Mouse (Mus musculus): ENCODE results near the gene Psmd11. TPM values are rescaled to one million over a fixed set of nuclear protein-coding genes. Genes with fewer than 3 reads are reported as not detected.
"Not testable (repeated sequence)": the region's sequence is repeated elsewhere in the genome, so short reads cannot be mapped to it uniquely, and the experiment has no call there.

The Psmd11 gene
- total and polyA plus RNA-seq, 2 experiments, result 56.1 to 106 TPM

DNA sequence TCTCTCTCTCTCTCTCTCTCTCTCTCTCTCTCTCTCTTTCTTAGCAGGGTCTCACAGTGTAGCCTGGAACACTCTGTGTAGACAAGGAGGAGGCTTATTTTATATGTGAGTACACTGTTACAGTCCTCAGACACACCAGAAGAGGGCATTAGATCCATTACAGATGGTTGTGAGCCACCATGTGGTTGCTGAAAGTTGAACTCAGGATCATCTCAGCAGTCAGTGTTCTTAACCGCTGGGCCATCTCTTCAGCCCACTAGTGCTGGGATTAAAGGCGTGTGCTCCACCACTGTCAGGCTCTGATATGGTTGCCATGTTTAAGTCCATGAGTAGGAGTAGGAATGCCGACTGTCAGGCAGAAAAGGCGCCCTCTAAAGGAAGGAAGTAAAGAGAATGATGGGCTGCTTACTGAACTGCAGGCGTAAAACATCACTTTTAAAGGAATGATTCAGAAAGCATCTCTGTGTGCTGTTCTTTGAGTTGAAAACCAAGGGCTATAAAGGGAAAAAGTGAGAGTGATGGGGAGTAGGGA lies 3.1 kb upstream of the Psmd11 start:
- WGBS, result 61% methylated on average over 5 of the region's 5 CpGs
- no peaks in the 10 kb centered on the region for H3K27me3 ChIP-seq (ENCODE audit: control insufficient read depth, insufficient read depth, low read length)
- no peaks in the 10 kb centered on the region; the same call in 1 of the 2 replicates for H3K4me1 ChIP-seq (ENCODE audit: control insufficient read depth, insufficient read depth, low read length)
- H3K4me3 ChIP-seq (ENCODE audit: insufficient read depth, low read depth, low read length), result no peak overlapping the region
- DNase-seq (ENCODE audit: extremely low read depth, low read depth, low spot score), result no peak
- TF ChIP-seq CTCF (IDR thresholded peaks at IDR 0.05; ENCODE audit: low read depth, low read length) (no peak), POLR2A (IDR thresholded peaks at IDR 0.05; ENCODE audit: extremely low read depth, insufficient read depth, low read length) (no peak)
- no peak overlapping the region for H3K27ac ChIP-seq (replicated peaks; ENCODE audit: insufficient read depth, low read depth, low read length)
- no peaks in the 10 kb centered on the region for H3K36me3 ChIP-seq (ENCODE audit: control insufficient read depth, insufficient read depth, low read length)
- H3K9ac ChIP-seq (ENCODE audit: low read depth, low read length), result no peak overlapping the region
- H3K79me2 ChIP-seq (ENCODE audit: control insufficient read depth, insufficient read depth, low read length), result peaks cover 6% of the 10 kb centered on the region

DNA sequence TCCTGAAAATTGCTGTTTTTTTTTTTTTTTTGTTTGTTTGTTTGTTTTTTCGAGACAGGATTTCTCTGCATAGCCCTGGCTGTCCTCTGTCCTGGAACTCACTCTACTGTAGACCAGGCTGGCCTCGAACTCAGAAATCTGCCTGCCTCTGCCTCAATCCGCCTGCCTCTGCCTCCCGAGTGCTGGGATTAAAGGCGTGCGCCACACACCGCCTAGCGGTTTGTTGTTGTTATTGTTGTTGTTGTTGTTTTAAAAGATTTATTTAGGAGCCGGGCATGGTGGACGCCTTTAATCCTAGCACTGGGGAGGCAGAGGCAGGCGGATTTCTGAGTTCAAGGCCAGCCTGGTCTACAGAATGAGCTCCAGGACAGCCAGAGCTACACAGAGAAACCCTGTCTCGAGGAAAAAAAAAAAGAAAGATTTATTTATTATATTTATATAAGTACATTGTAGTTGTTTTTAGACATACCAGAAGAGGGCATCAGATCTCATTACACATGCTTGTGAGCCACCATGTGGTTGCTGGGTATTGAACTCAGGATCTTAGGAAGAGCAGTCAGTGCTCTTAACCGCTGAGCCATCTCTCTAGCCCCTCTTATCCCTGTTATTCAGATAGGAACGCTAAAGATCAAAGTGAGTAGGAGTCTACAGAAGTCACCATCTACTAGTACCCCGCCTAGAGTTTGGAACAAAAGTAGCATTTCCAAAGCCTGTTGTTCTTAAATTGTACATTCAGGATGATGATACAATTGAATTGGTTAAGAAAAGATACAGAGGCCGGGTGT lies 2.2 kb upstream of the Psmd11 start:
- not testable (repeated sequence) for H3K27me3 ChIP-seq (ENCODE audit: control insufficient read depth, insufficient read depth, low read length); H3K9ac ChIP-seq (ENCODE audit: low read depth, low read length); H3K4me3 ChIP-seq (ENCODE audit: insufficient read depth, low read depth, low read length); H3K27ac ChIP-seq (replicated peaks; ENCODE audit: insufficient read depth, low read depth, low read length); H3K4me1 ChIP-seq (ENCODE audit: control insufficient read depth, insufficient read depth, low read length); H3K36me3 ChIP-seq (ENCODE audit: control insufficient read depth, insufficient read depth, low read length); H3K79me2 ChIP-seq (ENCODE audit: control insufficient read depth, insufficient read depth, low read length); DNase-seq (ENCODE audit: extremely low read depth, low read depth, low spot score)
- WGBS, result 80% methylated on average over 16 of the region's 16 CpGs

DNA sequence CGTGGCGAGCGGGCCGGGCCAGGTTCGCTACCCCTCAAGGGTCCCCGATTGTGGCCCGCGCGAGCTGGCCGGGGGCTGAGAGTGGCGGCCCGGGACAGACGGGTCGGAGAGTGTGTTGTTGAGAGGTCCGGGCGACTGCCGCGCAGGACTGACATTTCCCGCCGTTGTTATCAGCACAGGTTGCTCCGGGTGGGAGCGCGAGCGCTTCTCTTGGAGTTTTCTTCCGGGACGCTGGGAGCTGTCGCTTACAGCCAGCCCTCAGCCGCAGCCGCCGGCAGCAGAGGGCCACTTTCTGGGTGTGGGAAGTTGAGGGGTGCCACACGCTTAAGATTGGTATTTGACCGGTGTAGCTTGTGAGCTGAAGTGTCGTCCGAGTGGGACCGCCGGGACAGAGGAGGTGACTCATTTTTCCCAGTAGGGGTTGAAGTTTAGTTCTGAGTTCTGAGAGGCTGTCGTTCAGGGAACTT lies 627 bp downstream of the Psmd11 start:
- Histone ChIP-seq H3K4me1 (ENCODE audit: control insufficient read depth, insufficient read depth, low read length) (no peaks in the 10 kb centered on the region; the same call in 1 of the 2 replicates), H3K4me3 (ENCODE audit: insufficient read depth, low read depth, low read length) (peak overlapping the region; percentile 92), H3K27ac (replicated peaks; ENCODE audit: insufficient read depth, low read depth, low read length) (peak overlapping the region; percentile 92), H3K27me3 (ENCODE audit: control insufficient read depth, insufficient read depth, low read length) (no peaks in the 10 kb centered on the region), H3K79me2 (ENCODE audit: control insufficient read depth, insufficient read depth, low read length) (peaks cover 8% of the 10 kb centered on the region), H3K9ac (ENCODE audit: low read depth, low read length) (peak overlapping the region; percentile 97), H3K36me3 (ENCODE audit: control insufficient read depth, insufficient read depth, low read length) (peaks cover 14% of the 10 kb centered on the region)
- TF ChIP-seq CTCF (IDR thresholded peaks at IDR 0.05; ENCODE audit: low read depth, low read length) (no peak), POLR2A (IDR thresholded peaks at IDR 0.05; ENCODE audit: extremely low read depth, insufficient read depth, low read length) (no peak)
- under 1% methylated on average over 36 of the region's 37 CpGs for WGBS
- DNase-seq (ENCODE audit: extremely low read depth, low read depth, low spot score), result no peak

DNA sequence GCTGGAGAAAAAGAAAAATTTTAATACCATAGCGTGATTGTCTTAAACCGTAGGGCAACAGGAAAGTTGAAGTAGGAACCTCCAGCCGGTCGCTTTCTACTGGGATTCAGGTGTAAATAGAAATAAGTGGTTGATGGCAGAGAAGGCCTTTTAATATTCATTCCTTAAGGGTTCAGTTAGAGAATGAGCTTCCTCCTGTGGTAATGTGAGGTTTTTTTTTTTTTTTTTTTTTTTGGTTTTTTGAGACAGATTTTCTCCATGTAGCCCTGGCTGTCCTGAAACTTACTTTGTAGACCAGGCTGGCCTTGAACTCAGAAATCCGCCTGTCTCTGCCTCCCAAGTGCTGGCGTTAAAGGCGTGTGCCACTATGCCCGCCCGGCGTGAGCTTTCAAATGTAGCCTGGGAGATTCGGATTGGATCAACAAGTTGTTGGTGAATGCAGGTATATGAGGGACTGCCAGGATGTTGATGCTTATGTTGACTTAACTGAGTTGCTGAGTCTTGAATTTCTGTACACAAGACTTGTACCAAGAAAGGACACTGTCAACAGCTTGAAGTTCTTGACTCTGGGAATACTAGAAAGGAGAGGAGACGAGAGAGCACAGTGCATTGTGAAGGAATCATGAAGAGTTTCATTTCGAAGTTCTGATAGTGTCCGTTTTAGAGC lies 1.2 kb downstream of the Psmd11 start:
- DNase-seq (ENCODE audit: extremely low read depth, low read depth, low spot score), result peak; percentile 77

DNA sequence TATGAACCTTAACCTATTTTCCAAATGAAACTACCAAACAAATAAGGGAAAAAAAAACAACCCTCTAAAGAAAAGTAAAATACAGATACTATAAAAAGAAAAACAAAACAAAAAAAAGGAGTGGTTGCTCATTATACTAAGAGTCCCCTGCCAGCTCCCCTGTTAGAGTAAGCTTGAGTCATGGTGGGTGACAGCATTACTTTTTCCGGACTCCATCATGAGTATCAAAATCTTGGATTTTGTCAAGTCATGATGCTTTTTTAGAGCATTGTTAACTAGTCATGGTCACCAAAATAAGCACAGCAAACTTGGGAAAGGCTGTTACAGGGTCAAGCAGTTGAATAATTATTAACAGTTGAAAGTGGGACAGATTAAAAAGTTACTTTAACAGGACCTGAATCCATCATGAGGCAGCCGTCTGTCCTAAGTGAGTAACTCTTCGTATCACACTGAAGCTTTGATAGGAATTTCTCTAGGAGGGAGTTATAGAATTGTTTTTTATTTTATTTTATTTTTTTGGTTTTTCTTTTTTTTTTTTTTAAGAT lies 2.0 kb downstream of the Psmd11 start:
- peaks cover 8% of the 10 kb centered on the region; the same call in 1 of the 2 replicates for H3K4me1 ChIP-seq (ENCODE audit: control insufficient read depth, insufficient read depth, low read length)
- no peak overlapping the region for H3K9ac ChIP-seq (ENCODE audit: low read depth, low read length)
- no peak for TF ChIP-seq CTCF (IDR thresholded peaks at IDR 0.05; ENCODE audit: low read depth, low read length)
- TF ChIP-seq POLR2A (IDR thresholded peaks at IDR 0.05; ENCODE audit: extremely low read depth, insufficient read depth, low read length), result no peak
- H3K27me3 ChIP-seq (ENCODE audit: control insufficient read depth, insufficient read depth, low read length), result no peaks in the 10 kb centered on the region
- peak; percentile 94 for DNase-seq (ENCODE audit: extremely low read depth, low read depth, low spot score)
- H3K36me3 ChIP-seq (ENCODE audit: control insufficient read depth, insufficient read depth, low read length), result peaks cover 19% of the 10 kb centered on the region
- no peak overlapping the region; the same call in 1 of the 2 replicates for H3K27ac ChIP-seq (replicated peaks; ENCODE audit: insufficient read depth, low read depth, low read length)
- peaks cover 8% of the 10 kb centered on the region for H3K79me2 ChIP-seq (ENCODE audit: control insufficient read depth, insufficient read depth, low read length)
- WGBS, result 26% methylated on average over 3 of the region's 3 CpGs
- H3K4me3 ChIP-seq (ENCODE audit: insufficient read depth, low read depth, low read length), result peak overlapping the region; percentile 38; the same call in 1 of the 2 replicates

More for the DNA sequence above, 1.2 kb downstream of the Psmd11 start:
- H3K27me3 ChIP-seq (ENCODE audit: control insufficient read depth, insufficient read depth, low read length), result no peaks in the 10 kb centered on the region
- H3K27ac ChIP-seq (replicated peaks; ENCODE audit: insufficient read depth, low read depth, low read length), result peak overlapping the region; percentile 92
- WGBS, result 13% methylated on average over 14 of the region's 14 CpGs
- H3K9ac ChIP-seq (ENCODE audit: low read depth, low read length), result peak overlapping the region; percentile 97
- H3K36me3 ChIP-seq (ENCODE audit: control insufficient read depth, insufficient read depth, low read length), result peaks cover 16% of the 10 kb centered on the region
- TF ChIP-seq CTCF (IDR thresholded peaks at IDR 0.05; ENCODE audit: low read depth, low read length), result no peak
- no peak for TF ChIP-seq POLR2A (IDR thresholded peaks at IDR 0.05; ENCODE audit: extremely low read depth, insufficient read depth, low read length)
- H3K79me2 ChIP-seq (ENCODE audit: control insufficient read depth, insufficient read depth, low read length), result peaks cover 8% of the 10 kb centered on the region
- peak overlapping the region; percentile 92 for H3K4me3 ChIP-seq (ENCODE audit: insufficient read depth, low read depth, low read length)
- H3K4me1 ChIP-seq (ENCODE audit: control insufficient read depth, insufficient read depth, low read length), result peaks cover 4% of the 10 kb centered on the region; the same call in 1 of the 2 replicates
